Mouse (Mus musculus): ENCODE measurements around the gene Sh3bp2. TPM values are rescaled to one million over a fixed set of nuclear protein-coding genes. Genes with fewer than 3 reads are reported as not detected.

Sh3bp2 gene
- total RNA-seq (2015) (34.7 and 38.5 TPM in 2 replicates), total RNA-seq (2017) (48.1 and 60.7 TPM in 2 replicates)

DNA sequence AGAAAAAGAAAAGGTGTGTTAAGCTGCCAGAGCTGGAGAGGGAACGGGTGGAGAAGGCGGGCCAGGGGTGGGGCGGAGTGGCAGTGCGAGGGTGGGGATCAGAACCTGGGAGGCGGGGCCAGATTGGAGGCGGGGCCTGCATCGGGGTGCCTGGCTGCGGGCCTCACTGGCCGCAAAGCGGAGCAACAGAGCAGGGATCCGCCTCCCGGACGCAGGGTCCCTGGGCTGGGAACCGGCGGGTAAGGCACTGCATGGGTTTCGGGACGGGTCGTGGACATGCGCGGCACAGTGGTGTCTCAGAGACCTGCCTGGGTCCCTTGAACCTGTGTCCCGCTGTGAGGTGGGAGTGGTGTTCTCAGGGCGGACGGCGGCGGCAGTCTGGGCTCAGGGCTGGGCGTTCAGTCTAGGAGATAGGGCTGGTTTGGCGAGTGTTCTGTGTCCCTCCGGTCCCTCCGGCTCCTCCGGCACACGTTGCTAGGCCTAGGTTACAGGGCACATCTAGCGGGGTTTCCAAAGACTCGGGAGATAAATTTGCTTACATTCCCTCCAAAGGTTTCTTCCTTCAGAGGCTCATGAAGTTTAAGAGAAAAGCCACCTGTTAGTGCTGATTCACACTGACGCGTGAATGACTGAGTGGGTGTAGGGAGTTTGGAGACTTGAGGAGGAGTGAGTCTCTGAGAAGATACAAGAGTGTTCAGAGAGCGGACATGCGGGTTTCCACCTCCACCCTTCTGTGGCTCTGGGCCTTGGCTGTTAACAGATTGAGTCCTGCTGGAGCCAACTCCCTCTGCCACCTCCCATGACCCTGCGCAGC lies at the start of gene Sh3bp2:
Gene Sh3bp2, plus strand, starts transcription at position 176 of the 814 bp plus-strand sequence.
- peak; percentile 96 for ATAC-seq (ENCODE audit: poor library complexity, severe bottlenecking)

GRCm38 (mm10) chr5:34480926-34481325 lies 44.7 kb upstream of the Sh3bp2 start:
- ATAC-seq (ENCODE audit: poor library complexity, severe bottlenecking), result no peak

GRCm38 (mm10) chr5:34485731-34486130 lies 39.9 kb upstream of the Sh3bp2 start:
- ATAC-seq (ENCODE audit: poor library complexity, severe bottlenecking), result no peak

GRCm38 (mm10) chr5:34487320-34488090 lies 38.1 kb upstream of the Sh3bp2 start:
- no peak for ATAC-seq (ENCODE audit: poor library complexity, severe bottlenecking)

GRCm38 (mm10) chr5:34488741-34489417 lies 36.8 kb upstream of the Sh3bp2 start:
- ATAC-seq (ENCODE audit: poor library complexity, severe bottlenecking), result no peak

GRCm38 (mm10) chr5:34489418-34489787 lies 36.2 kb upstream of the Sh3bp2 start:
- ATAC-seq (ENCODE audit: poor library complexity, severe bottlenecking), result no peak

GRCm38 (mm10) chr5:34496745-34497144 lies 28.9 kb upstream of the Sh3bp2 start:
- ATAC-seq (ENCODE audit: poor library complexity, severe bottlenecking), result no peak

- ATAC-seq (ENCODE audit: poor library complexity, severe bottlenecking), result no peak
These were observed 24.8 kb upstream of the Sh3bp2 start for GRCm38 (mm10) chr5:34500886-34501285.

DNA sequence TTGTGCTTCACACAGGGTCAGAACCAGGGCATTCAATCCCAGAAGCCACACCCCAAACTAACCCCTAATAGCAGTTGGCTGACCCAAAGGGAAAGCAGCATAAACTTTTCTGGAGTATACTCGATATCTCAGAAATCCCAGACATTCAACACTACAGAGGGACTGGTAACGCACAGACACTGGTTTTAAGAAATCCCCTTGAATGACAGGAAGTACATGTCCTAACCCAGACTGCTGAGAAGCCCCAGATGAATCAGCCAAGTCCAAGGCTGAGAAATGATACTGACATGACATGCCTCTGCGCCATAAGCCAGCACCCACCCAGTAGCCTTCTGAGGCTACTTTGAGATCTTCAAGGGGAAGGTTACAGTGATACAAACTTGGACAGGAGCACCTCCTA lies 24.1 kb upstream of the Sh3bp2 start:
- ATAC-seq (ENCODE audit: poor library complexity, severe bottlenecking), result no peak

GRCm38 (mm10) chr5:34502411-34502810 lies 23.2 kb upstream of the Sh3bp2 start:
- ATAC-seq (ENCODE audit: poor library complexity, severe bottlenecking), result no peak

DNA sequence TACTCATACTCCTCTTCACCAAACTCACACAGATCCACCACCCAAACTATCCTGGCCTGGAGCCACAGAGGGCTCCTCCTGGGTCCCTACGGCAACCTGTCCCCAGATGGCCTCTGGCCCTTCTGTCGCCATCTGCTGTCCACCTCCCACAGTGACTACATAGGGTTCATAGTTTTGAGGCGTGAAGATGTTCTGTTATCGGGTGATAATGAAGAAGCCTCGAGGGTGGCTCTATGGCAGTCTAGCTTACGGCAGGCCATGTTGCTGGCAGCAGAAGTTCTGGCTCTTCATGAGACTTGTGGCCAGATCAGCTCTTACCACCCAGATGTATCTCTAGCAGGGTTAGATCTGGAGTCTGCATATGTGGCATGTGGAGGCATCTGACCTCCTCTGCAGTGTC lies 22.8 kb upstream of the Sh3bp2 start:
- ATAC-seq (ENCODE audit: poor library complexity, severe bottlenecking), result no peak

GRCm38 (mm10) chr5:34512486-34512885 lies 13.2 kb upstream of the Sh3bp2 start:
- ATAC-seq (ENCODE audit: poor library complexity, severe bottlenecking), result no peak

GRCm38 (mm10) chr5:34513466-34514217 lies 12.0 kb upstream of the Sh3bp2 start, which contains the start of gene Tnip2:
Tnip2 (minus strand) TSS chr5:34513991.
- ATAC-seq (ENCODE audit: poor library complexity, severe bottlenecking), result peak; percentile 95

- ATAC-seq (ENCODE audit: poor library complexity, severe bottlenecking), result peak; percentile 67
These were observed 11.4 kb upstream of the Sh3bp2 start for GRCm38 (mm10) chr5:34514218-34514566.

DNA sequence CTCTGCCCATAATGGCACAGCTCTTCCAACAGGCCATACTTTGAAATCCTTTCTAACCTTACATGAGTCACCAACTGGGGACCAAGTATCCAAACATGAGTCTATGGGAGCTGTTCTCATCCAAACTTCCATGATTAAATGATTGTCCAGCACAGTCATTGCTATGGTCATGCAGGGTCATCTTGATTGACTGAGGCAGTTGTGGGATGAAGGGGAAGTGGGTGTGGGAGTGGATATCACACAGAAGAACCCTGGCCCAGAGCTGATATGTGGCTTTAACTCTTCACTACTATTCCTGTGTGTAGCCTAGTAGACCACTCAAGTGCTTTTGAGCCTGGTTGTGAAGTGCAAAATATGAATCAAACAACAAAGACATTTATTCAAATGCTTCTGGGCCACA lies 10.5 kb upstream of the Sh3bp2 start:
- no peak for ATAC-seq (ENCODE audit: poor library complexity, severe bottlenecking)

DNA sequence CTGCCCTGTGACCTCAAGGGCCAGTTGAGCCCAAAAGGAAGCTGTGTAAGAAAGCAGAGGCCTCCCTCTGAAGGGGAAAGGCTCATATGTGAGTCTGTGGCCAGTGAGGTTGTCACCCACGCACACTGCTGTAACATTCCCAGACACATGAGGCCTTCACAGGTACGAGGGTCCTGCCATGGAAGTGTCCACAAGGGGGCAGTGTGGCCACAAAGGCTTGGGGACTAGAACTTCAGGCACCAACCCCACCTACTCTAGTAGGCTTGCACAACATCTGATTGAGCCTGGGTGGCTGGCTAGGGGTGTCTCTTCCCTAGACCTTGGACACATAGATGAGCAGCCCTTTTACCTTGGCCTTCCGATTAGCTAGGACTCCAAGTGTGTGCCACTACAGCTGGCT lies 7.7 kb upstream of the Sh3bp2 start:
- peak; percentile 50 for ATAC-seq (ENCODE audit: poor library complexity, severe bottlenecking)

DNA sequence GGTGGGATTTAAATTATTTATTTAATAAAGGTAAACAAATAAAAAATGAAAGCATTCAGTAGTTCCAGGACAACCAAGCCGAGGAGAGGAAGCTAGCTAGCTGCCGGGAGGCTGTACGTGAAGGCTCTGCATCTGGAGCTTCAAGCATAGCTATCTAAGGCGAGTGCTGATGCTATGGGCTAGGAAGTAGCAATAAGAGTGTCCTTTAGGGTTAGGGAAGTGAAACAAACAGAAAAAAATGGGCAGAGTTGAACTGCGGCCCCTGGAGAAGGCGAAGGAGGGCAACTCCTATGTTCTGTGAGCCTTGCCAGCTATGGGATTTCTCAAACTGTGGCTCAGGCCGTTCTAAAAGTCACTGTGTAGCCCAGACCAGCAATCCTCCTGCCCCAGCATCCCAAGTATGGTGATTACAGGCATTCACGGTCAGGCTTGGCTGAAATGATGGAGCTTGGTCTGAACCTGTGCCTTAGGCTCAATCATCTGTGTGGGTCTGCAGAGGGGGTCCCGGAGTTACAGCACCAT lies 6.2 kb upstream of the Sh3bp2 start:
- peak; percentile 54 for ATAC-seq (ENCODE audit: poor library complexity, severe bottlenecking)

- peak; percentile 49 for ATAC-seq (ENCODE audit: poor library complexity, severe bottlenecking)
These were observed 5.0 kb upstream of the Sh3bp2 start for GRCm38 (mm10) chr5:34520458-34521209.

GRCm38 (mm10) chr5:34521337-34521736 lies 4.3 kb upstream of the Sh3bp2 start:
- no peak for ATAC-seq (ENCODE audit: poor library complexity, severe bottlenecking)

DNA sequence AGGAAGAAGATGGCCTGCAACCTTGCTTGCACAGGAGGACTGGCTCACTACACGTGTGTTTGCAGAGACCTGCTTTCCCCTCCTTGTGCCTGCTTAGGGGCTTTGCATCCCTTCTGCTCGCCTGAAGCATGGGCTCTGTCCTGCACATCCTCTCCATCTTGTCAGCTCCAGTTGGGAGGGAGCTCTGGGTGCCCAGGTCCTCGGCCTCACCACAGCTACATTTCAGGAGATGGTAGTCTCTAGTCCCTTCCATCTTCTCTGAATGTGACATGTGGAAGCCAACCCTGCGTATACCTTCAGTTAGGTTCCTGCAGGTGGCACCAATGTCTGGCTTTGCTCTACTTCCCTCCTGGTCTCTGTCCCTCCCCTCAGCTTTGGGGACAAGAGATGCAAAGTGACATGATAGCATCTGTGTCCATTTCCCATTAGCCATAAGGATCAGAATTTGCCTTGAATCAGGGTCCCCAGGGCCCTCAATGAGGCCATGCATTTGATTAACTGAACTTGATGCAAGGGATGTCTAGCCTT lies 1.6 kb upstream of the Sh3bp2 start:
- no peak for ATAC-seq (ENCODE audit: poor library complexity, severe bottlenecking)

Data from megakaryocyte, adult 5-6 weeks (primary cell).